Mouse (Mus musculus): ENCODE data around the gene Bhlha15.

DNA sequence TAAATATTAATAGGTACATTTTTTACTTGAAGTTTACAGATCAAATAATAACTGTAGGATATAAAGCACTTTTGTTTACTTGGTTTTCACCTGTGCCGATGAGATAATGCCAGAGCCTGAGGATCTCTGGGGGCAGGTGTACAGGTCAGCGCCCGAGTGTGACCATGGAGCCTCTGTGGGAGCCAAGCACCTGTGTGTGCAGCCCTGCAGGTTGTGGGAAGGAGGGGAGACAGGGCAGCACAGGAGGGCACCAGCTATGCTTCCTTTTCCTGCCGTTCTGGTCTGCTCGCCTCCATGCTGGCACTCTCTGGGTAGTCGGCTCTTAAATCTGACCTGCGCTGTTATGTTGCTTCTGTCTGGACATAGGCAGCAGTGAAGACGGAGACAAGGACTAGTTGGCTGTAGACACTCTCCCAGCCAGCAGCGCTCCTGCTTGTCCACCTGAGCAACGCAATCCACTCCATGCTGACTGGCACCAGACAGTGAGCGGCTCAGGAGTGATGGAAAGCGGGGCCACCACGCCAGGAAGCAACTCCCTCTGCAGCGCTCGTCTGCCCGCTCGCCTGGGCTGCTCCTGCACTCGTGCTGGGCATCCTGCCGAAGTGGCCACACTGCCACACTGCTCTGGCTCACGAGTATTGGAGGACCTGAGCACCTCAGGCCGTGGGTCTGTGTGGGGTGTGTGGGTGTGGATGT is 5.6 kb upstream of the Bhlha15 start:
- TF ChIP-seq CTCF (IDR thresholded peaks at IDR 0.05; ENCODE audit: low read depth) (no peak), EP300 (IDR thresholded peaks at IDR 0.05; ENCODE audit: low read depth) (no peak)
